Mouse (Mus musculus) gastrocnemius, adult 2 months (tissue): Measurements from ENCODE around the gene Fiz1. TPM values are rescaled to one million over a fixed set of nuclear protein-coding genes. Genes with fewer than 3 reads are reported as not detected.

ENCODE experiments used
- DNase-seq: peaks from one replicate; pipeline ENCODE4 v3.0.0; 2022
- H3K27ac ChIP-seq: fragments of 200-600 bp; 2 replicates; pipeline ENCODE4 v1.8.1; 2022; ENCODE audit warnings: mild to moderate bottlenecking
- H3K4me3 ChIP-seq: fragments of 200-600 bp; 2 replicates; pipeline ENCODE4 v1.8.1; 2022; ENCODE audit warnings: mild to moderate bottlenecking, moderate library complexity
- CTCF ChIP-seq: fragments of 200-600 bp; IDR thresholded peaks from 2 replicates; pipeline ENCODE4 v1.8.1; 2022; ENCODE audit warnings: antibody characterized with exemption, mild to moderate bottlenecking, moderate library complexity
- intact Hi-C: fragments of 180-260 bp; cut with DNase I; formaldehyde crosslinking; loops from one replicate; pipeline ENCODE4 v1.15.1; 2025
- total RNA-seq, 2 experiments: library from RNA; stranded (reverse); gene quantifications; 2 replicates each; pipeline ENCODE4 v1.2.3; 2021

Gene Fiz1
- total RNA-seq, 2 experiments from 2014 or later: 23.2 to 23.3 TPM

- Histone ChIP-seq H3K27ac (no peak overlapping the region), H3K4me3 (peak overlapping the region; percentile 41)
- TF ChIP-seq CTCF: no peak
- intact Hi-C loops: no loop called here
- peak; percentile 15 for DNase-seq
These were observed 39.1 kb upstream of the Fiz1 start for GRCm38 (mm10) chr7:5053456-5054179.

- DNase-seq: peak; percentile 17
- no peak for TF ChIP-seq CTCF
- H3K27ac ChIP-seq: no peak overlapping the region
- intact Hi-C loops: no loop called here
- H3K4me3 ChIP-seq: peak overlapping the region; percentile 95
These were observed 38.4 kb upstream of the Fiz1 start for GRCm38 (mm10) chr7:5052931-5053343.

- Histone ChIP-seq H3K4me3 (peak overlapping the region; percentile 95), H3K27ac (no peak overlapping the region)
- no peak for DNase-seq
- TF ChIP-seq CTCF: no peak
- intact Hi-C loops: no loop called here
These were observed 37.9 kb upstream of the Fiz1 start for GRCm38 (mm10) chr7:5052438-5052837.

GRCm38 (mm10) chr7:5051193-5052192 lies 37.0 kb upstream of the Fiz1 start, which contains the start of gene Zfp580:
Gene Zfp580 (plus strand): TSS chr7:5051538.
- no peak for TF ChIP-seq CTCF
- peak within 1 kb of the TSS; percentile 95 for H3K4me3 ChIP-seq
- peak; percentile 86 for DNase-seq
- peak within 1 kb of the TSS; percentile 92 for H3K27ac ChIP-seq
- intact Hi-C loops: no loop called here

- no peak overlapping the region for H3K27ac ChIP-seq
- DNase-seq: no peak
- TF ChIP-seq CTCF: peak; percentile 64
- intact Hi-C loops: loop anchor here (2.0 kb wide), 1 partner anchor 105 kb away; no protein-coding TSS in a partner anchor
- H3K4me3 ChIP-seq: no peak overlapping the region
These were observed 32.8 kb upstream of the Fiz1 start for GRCm38 (mm10) chr7:5047313-5047712.

- no peak for TF ChIP-seq CTCF
- H3K27ac ChIP-seq: no peak overlapping the region
- no peak overlapping the region for H3K4me3 ChIP-seq
- DNase-seq: no peak
- intact Hi-C loops: loop anchor here (2.0 kb wide), 1 partner anchor 103 kb away; no protein-coding TSS in a partner anchor
These were observed 31.6 kb upstream of the Fiz1 start for GRCm38 (mm10) chr7:5046112-5046511.

- intact Hi-C loops: no loop called here
- no peak for TF ChIP-seq CTCF
- no peak overlapping the region for H3K4me3 ChIP-seq
These were observed 30.5 kb upstream of the Fiz1 start for GRCm38 (mm10) chr7:5044981-5045380.

GRCm38 (mm10) chr7:5038940-5039339 lies 24.4 kb upstream of the Fiz1 start:
- peak overlapping the region; percentile 89 for H3K4me3 ChIP-seq
- TF ChIP-seq CTCF: no peak
- no peak for DNase-seq
- intact Hi-C loops: no loop called here
- peak overlapping the region; percentile 99 for H3K27ac ChIP-seq

More at GRCm38 (mm10) chr7:5044981-5045380, 30.5 kb upstream of the Fiz1 start:
- DNase-seq: no peak
- H3K27ac ChIP-seq: no peak overlapping the region

- peak; percentile 96 for DNase-seq
- intact Hi-C loops: no loop called here
- H3K4me3 ChIP-seq: peak within 1 kb of the TSS; percentile 89
- H3K27ac ChIP-seq: peak within 1 kb of the TSS; percentile 99
- no peak for TF ChIP-seq CTCF
These were observed 23.7 kb upstream of the Fiz1 start, which contains the start of gene Zfp784 for GRCm38 (mm10) chr7:5038109-5038732. Gene Zfp784 (minus strand): TSS chr7:5038446.

- intact Hi-C loops: loop anchor here (2.0 kb wide), 1 partner anchor 15 kb away; no protein-coding TSS in a partner anchor
- DNase-seq: no peak
- Histone ChIP-seq H3K4me3 (peak overlapping the region; percentile 89), H3K27ac (peak overlapping the region; percentile 99)
- TF ChIP-seq CTCF: no peak
These were observed 23.0 kb upstream of the Fiz1 start for GRCm38 (mm10) chr7:5037467-5037866.

- no peak for TF ChIP-seq CTCF
- H3K27ac ChIP-seq: no peak overlapping the region
- no peak for DNase-seq
- intact Hi-C loops: loop anchor here (2.0 kb wide), 1 partner anchor 14 kb away; no protein-coding TSS in a partner anchor
- no peak overlapping the region for H3K4me3 ChIP-seq
These were observed 22.5 kb upstream of the Fiz1 start for GRCm38 (mm10) chr7:5037026-5037425.

- no peak overlapping the region for H3K4me3 ChIP-seq
These were observed 21.6 kb upstream of the Fiz1 start for GRCm38 (mm10) chr7:5036136-5036535.

More at GRCm38 (mm10) chr7:5036136-5036535, 21.6 kb upstream of the Fiz1 start:
- no peak for DNase-seq
- intact Hi-C loops: loop anchor here (2.0 kb wide), 1 partner anchor 13 kb away; no protein-coding TSS in a partner anchor
- no peak overlapping the region for H3K27ac ChIP-seq
- no peak for TF ChIP-seq CTCF
